ENCODE assay signal across 12 mouse cellular contexts in the genomic region with DNA sequence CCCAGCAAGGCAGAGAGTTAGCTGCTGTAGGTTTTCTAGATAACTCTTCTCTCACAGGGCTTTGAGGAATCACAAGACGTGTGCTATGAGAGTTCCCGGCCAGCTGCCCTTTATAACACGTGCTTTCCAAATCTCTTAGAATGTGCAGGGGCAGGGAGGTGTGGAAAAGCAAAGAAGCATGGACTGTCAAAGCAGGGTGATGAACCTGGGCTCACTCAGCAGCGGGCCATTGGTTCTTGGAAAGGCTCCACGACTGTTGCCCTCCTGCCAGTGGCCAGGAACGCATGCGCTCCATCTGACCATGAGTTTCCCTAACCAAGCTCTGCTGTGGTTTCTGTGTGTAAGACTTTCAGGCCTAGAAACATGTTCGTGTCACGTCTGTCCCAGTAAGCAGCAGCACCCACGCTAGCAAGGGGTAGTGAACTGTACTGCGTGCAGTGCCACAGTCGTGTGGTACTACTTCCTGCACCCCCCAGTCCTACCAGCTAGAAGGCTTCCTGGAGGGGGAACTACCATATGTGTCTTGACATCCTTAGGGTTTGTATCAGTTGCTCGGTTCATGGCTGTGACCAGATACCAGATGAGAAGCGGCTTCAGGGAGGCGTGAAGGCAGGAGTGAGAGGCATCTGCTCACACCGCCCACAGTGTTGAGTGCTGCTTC.
DNase-seq lines count a peak whose midpoint lies in the region; ATAC-seq lines count a peak whose summit lies in the region.
"Had no signal": no experiment of that assay in that cellular context is flagged by ENCODE, and none has a peak within 500 bp of the region (broad histone marks: within the 10 kb centered on the region; RNA-seq: fewer than 3 reads in every experiment).

No protein-coding gene starts in this region.

- H3K27ac ChIP-seq in kidney, embryonic 16.5 days (ENCODE audit: low read length) = no peak overlapping the region
- H3K27ac ChIP-seq: neural tube, embryonic 13.5 days; stomach, embryonic 15.5 days had no signal

- peak; percentile 44; the same call in 1 of the 2 replicates for ATAC-seq in kidney, embryonic 16.5 days (ENCODE audit: low FRiP score, low TSS enrichment)

- no peak overlapping the region for H3K4me2 ChIP-seq in kidney, embryonic 16.5 days (replicated peaks; ENCODE audit: low read depth, low read length)
- H3K4me2 ChIP-seq: liver, embryonic 11.5 days; neural tube, embryonic 13.5 days; stomach, embryonic 15.5 days had no signal

- H3K27me3 ChIP-seq in kidney, embryonic 16.5 days (ENCODE audit: insufficient read depth, low read length) = no peaks in the 10 kb centered on the region
- H3K27me3 ChIP-seq: neural tube, embryonic 13.5 days; stomach, embryonic 15.5 days had no signal

- H3K9me3 ChIP-seq in kidney, embryonic 16.5 days (ENCODE audit: low read length) = no peaks in the 10 kb centered on the region
- H3K9me3 ChIP-seq: neural tube, embryonic 13.5 days; stomach, embryonic 15.5 days had no signal

- 0 out of 2 replicates have a peak, but pooled peaks cover 5% of the 10 kb centered on the region for H3K4me1 ChIP-seq in kidney, embryonic 16.5 days (ENCODE audit: insufficient read depth, low read length)
- H3K4me1 ChIP-seq: neural tube, embryonic 13.5 days; stomach, embryonic 15.5 days had no signal

- peaks cover 31% of the 10 kb centered on the region for H3K36me3 ChIP-seq in kidney, embryonic 16.5 days (ENCODE audit: insufficient read depth, low read length)
- H3K36me3 ChIP-seq: neural tube, embryonic 13.5 days; stomach, embryonic 15.5 days had no signal

- no peak overlapping the region for H3K9ac ChIP-seq in kidney, embryonic 16.5 days (replicated peaks; ENCODE audit: low read length)
- H3K9ac ChIP-seq: neural tube, embryonic 13.5 days; stomach, embryonic 15.5 days had no signal

- H3K4me3 ChIP-seq in kidney, embryonic 16.5 days (ENCODE audit: low read length) = no peak overlapping the region
- H3K4me3 ChIP-seq: neural tube, embryonic 13.5 days; stomach, embryonic 15.5 days had no signal

- peak; percentile 45 to 50 for DNase-seq in cerebellum, postnatal 10 days
- DNase-seq in cerebellum, adult 18-20 months = no peak
- peak; percentile 85 for DNase-seq in kidney, adult 11 months
- no peak for DNase-seq in kidney, postnatal 10 days
- peak; percentile 47 for DNase-seq in CD4-positive helper T cell, adult 2 months (ENCODE audit: low read depth, low spot score)
- DNase-seq in right cerebral cortex, postnatal 25 days = no peak
- no peak for DNase-seq in adrenal gland, postnatal 14 days
- DNase-seq: cerebellum, adult 11-12 months had no signal

- WGBS in kidney, embryonic 16.5 days = 89% methylated on average over 16 of the region's 16 CpGs

Comparison
In these comparisons a context has a peak if more than half of its experiments do, and no peak if none do; other contexts are left out.
1. DNase-seq: peak in cerebellum, postnatal 10 days (2 of 2), kidney, adult 11 months (single experiment) and CD4-positive helper T cell, adult 2 months (single experiment); none in cerebellum, adult 18-20 months (0 of 2), kidney, postnatal 10 days (single experiment), right cerebral cortex, postnatal 25 days (single experiment) and adrenal gland, postnatal 14 days (single experiment).